Mouse (Mus musculus): ENCODE results near the gene Ppp1r13b. TPM values are rescaled to one million over a fixed set of nuclear protein-coding genes. Genes with fewer than 3 reads are reported as not detected.
"Not testable (repeated sequence)": the region's sequence is repeated elsewhere in the genome, so short reads cannot be mapped to it uniquely, and the experiment has no call there.

Gene Ppp1r13b
- polyA plus RNA-seq, 2 experiments = 2.8 to 2.9 TPM

DNA sequence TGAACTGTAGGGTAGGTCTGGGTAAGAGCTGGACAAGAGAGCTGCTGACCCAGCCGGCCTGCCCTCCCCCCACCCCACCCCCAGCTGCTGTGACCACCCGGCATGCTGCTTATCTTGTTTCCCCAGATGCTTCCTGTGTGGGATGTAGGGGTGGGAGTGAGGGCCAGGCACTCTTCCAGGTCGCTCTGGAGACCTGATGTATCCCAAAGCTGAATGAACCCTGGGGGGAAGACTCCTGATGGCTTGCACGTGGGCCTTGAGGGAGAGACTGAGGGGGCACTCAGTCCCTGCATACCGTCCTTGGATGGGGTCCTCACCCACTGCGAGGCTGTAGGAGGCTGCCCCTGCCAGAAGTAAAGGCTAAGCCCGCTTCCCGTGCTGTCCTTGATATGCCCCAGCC, 37.2 kb upstream of the Ppp1r13b start:
- no peak overlapping the region for H3K4me3 ChIP-seq (ENCODE audit: insufficient read depth in 1 of 2, low read depth in 2 of 2, low read length in 2 of 2)
- H3K27me3 ChIP-seq (ENCODE audit: control insufficient read depth, insufficient read depth, low read length) = no peaks in the 10 kb centered on the region; the same call in 1 of the 2 replicates
- peaks cover 17 to 28% of the 10 kb centered on the region in 2 experiments for H3K4me1 ChIP-seq (replicated peaks; ENCODE audit: control insufficient read depth in 2 of 2, insufficient read depth in 2 of 2, low read length in 1 of 2)
- H3K36me3 ChIP-seq (replicated peaks; ENCODE audit: control insufficient read depth, insufficient read depth, low read depth) = no peaks in the 10 kb centered on the region
- peak; percentile 32 for ATAC-seq (ENCODE audit: insufficient read depth)
- H3K9ac ChIP-seq (replicated peaks) = no peak overlapping the region; the same call in 1 of the 2 replicates
- DNase-seq (ENCODE audit: low read depth in 3 of 3, low spot score in 3 of 3) = peak in 2 of 3 experiments; percentile 27 to 43
- 9% methylated on average over 8 of the region's 8 CpGs for WGBS (ENCODE audit: insufficient replicate concordance)
- peak overlapping the region; percentile 55 for H3K4me2 ChIP-seq (ENCODE audit: low read depth)
- H3K27ac ChIP-seq = peak overlapping the region; percentile 84
- TF ChIP-seq EP300 (IDR thresholded peaks at IDR 0.05; ENCODE audit: low read depth) (no peak), CTCF (IDR thresholded peaks at IDR 0.05; ENCODE audit: low read depth) (no peak)
- no peaks in the 10 kb centered on the region for H3K9me3 ChIP-seq (ENCODE audit: control insufficient read depth, low read length)

DNA sequence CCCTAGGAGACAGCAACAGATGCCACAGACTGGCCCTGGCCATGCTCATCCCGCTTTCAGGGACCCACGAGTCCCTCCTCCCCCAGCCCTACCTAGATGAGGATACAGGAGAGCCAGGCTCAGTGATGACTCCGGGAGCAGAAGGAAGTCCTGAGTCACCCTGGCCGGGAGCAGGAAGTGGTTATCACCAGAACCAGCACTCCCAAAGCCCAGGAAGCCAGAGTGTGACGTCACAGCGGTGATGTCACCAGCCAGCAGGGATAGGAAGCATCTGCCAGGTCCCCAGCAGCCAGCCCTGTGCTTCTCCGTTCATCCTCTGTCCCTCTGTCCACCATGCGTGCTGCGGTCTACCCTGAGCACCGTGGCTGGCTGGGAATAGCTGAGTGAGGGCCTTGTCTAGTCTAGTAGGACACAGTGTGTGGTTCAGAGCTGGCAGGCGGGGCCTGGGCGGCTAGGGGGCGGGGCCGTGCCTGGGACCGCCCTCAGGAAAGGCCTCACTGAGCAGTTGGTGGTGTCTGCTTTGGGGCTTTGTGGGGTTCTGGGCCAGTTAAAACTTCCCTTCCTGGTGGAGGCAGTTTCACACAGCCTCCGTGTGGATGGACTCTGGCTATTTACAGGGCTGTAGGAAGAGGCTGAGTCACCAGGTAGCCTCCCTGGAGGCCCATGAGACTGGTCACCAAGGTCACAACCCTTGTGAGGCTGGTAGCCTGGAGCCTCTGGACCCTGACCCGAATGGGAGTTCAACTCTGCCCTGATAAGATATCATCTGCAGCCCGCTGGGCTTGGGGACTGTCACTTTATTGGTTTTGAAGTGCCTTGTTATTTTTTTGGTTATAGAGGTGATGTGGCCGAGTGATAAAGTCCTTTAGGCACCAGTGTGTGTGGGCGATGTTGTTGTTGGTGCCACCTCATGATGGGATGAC, 36.4 kb upstream of the Ppp1r13b start:
- WGBS (ENCODE audit: insufficient replicate concordance) = 6% methylated on average over 14 of the region's 20 CpGs
- peak; percentile 78 for ATAC-seq (ENCODE audit: insufficient read depth)
- not testable (repeated sequence) for H3K9me3 ChIP-seq (ENCODE audit: control insufficient read depth, low read length); H3K36me3 ChIP-seq (replicated peaks; ENCODE audit: control insufficient read depth, insufficient read depth, low read depth); H3K27me3 ChIP-seq (ENCODE audit: control insufficient read depth, insufficient read depth, low read length); DNase-seq (ENCODE audit: low read depth in 3 of 3, low spot score in 3 of 3)
- Histone ChIP-seq H3K4me2 (ENCODE audit: low read depth) (peak overlapping the region; percentile 58), H3K4me3 (ENCODE audit: insufficient read depth in 1 of 2, low read depth in 2 of 2, low read length in 2 of 2) (peak overlapping the region; percentile 38 to 53), H3K4me1 (replicated peaks; ENCODE audit: control insufficient read depth in 2 of 2, insufficient read depth in 2 of 2, low read length in 1 of 2) (peaks cover 17 to 28% of the 10 kb centered on the region in 2 experiments), H3K27ac (peak overlapping the region; percentile 84), H3K9ac (replicated peaks) (peak overlapping the region; percentile 54)

- peaks cover 20 to 32% of the 10 kb centered on the region in 2 experiments for H3K4me1 ChIP-seq (replicated peaks; ENCODE audit: control insufficient read depth in 2 of 2, insufficient read depth in 2 of 2, low read length in 1 of 2)
- H3K9ac ChIP-seq (replicated peaks) = peak overlapping the region; percentile 54
- H3K9me3 ChIP-seq (ENCODE audit: control insufficient read depth, low read length) = no peaks in the 10 kb centered on the region
- DNase-seq (ENCODE audit: low read depth in 3 of 3, low spot score in 3 of 3) (no peak), ATAC-seq (ENCODE audit: insufficient read depth) (peak; percentile 19; the same call in 1 of the 2 replicates)
- WGBS (ENCODE audit: insufficient replicate concordance) = 9% methylated on average over 10 of the region's 10 CpGs
- TF ChIP-seq EP300 (IDR thresholded peaks at IDR 0.05; ENCODE audit: low read depth) (no peak), CTCF (IDR thresholded peaks at IDR 0.05; ENCODE audit: low read depth) (no peak)
- H3K4me2 ChIP-seq (ENCODE audit: low read depth) = peak overlapping the region; percentile 58
- H3K4me3 ChIP-seq (ENCODE audit: insufficient read depth in 1 of 2, low read depth in 2 of 2, low read length in 2 of 2) = peak overlapping the region; percentile 38 to 53
- H3K27ac ChIP-seq = peak overlapping the region; percentile 38
- H3K27me3 ChIP-seq (ENCODE audit: control insufficient read depth, insufficient read depth, low read length) = no peaks in the 10 kb centered on the region
- no peaks in the 10 kb centered on the region for H3K36me3 ChIP-seq (replicated peaks; ENCODE audit: control insufficient read depth, insufficient read depth, low read depth)
These were observed 35.6 kb upstream of the Ppp1r13b start for GRCm38 (mm10) chr12:111943421-111944064.

- 14% methylated on average over 1 of the region's 1 CpGs for WGBS (ENCODE audit: insufficient replicate concordance)
These were observed 30.8 kb upstream of the Ppp1r13b start for GRCm38 (mm10) chr12:111938623-111939177.

More at GRCm38 (mm10) chr12:111938623-111939177, 30.8 kb upstream of the Ppp1r13b start:
- ATAC-seq (ENCODE audit: insufficient read depth) (no peak), DNase-seq (ENCODE audit: low read depth in 3 of 3, low spot score in 3 of 3) (no peak)
- no peaks in the 10 kb centered on the region for H3K9me3 ChIP-seq (ENCODE audit: control insufficient read depth, low read length)
- H3K27me3 ChIP-seq (ENCODE audit: control insufficient read depth, insufficient read depth, low read length) = no peaks in the 10 kb centered on the region
- no peaks in the 10 kb centered on the region for H3K36me3 ChIP-seq (replicated peaks; ENCODE audit: control insufficient read depth, insufficient read depth, low read depth)
- no peak overlapping the region for H3K27ac ChIP-seq
- H3K9ac ChIP-seq (replicated peaks) = no peak overlapping the region; the same call in 1 of the 2 replicates
- no peak overlapping the region for H3K4me3 ChIP-seq (ENCODE audit: insufficient read depth in 1 of 2, low read depth in 2 of 2, low read length in 2 of 2)
- TF ChIP-seq CTCF (IDR thresholded peaks at IDR 0.05; ENCODE audit: low read depth) (no peak), EP300 (IDR thresholded peaks at IDR 0.05; ENCODE audit: low read depth) (no peak)
- peaks cover 9 to 21% of the 10 kb centered on the region in 2 experiments for H3K4me1 ChIP-seq (replicated peaks; ENCODE audit: control insufficient read depth in 2 of 2, insufficient read depth in 2 of 2, low read length in 1 of 2)
- no peak overlapping the region for H3K4me2 ChIP-seq (ENCODE audit: low read depth)

Measured in liver, embryonic 14.5 days (tissue).